Mouse (Mus musculus) heart, adult 2 months (tissue): Measurements from ENCODE around the gene 4833427G06Rik. TPM values are rescaled to one million over a fixed set of nuclear protein-coding genes. Genes with fewer than 3 reads are reported as not detected.
"Not testable (repeated sequence)": the region's sequence is repeated elsewhere in the genome, so short reads cannot be mapped to it uniquely, and the experiment has no call there.

ENCODE experiments used
- DNase-seq, 2 experiments: peaks; one replicate each; pipeline ENCODE4 v3.0.0; 2021
- H3K27ac ChIP-seq: fragments of 200-600 bp; 2 replicates; pipeline ENCODE4 v1.8.1; 2022
- H3K27me3 ChIP-seq: fragments of 200-500 bp; 2 replicates; pipeline ENCODE4 v1.6.1; 2012; ENCODE audit warnings: mild to moderate bottlenecking, low read length, inconsistent platforms, mixed read lengths; ENCODE audit not compliant: control insufficient read depth, insufficient read depth
- H3K36me3 ChIP-seq: fragments of 200-500 bp; 2 replicates; pipeline ENCODE4 v1.6.1; 2012; ENCODE audit warnings: low read length, inconsistent platforms; ENCODE audit not compliant: control insufficient read depth, insufficient read depth
- H3K4me1 ChIP-seq: fragments of 200-500 bp; 2 replicates; pipeline ENCODE4 v1.6.1; 2011; ENCODE audit warnings: low read length; ENCODE audit not compliant: control insufficient read depth, insufficient read depth
- H3K4me3 ChIP-seq: fragments of 200-600 bp; 2 replicates; pipeline ENCODE4 v1.8.1; 2022
- H3K79me2 ChIP-seq: fragments of 200-500 bp; replicated peaks from 2 replicates; pipeline ENCODE4 v1.6.1; 2012; ENCODE audit warnings: mild to moderate bottlenecking, inconsistent platforms, low read length, moderate library complexity, mixed read lengths; ENCODE audit not compliant: control insufficient read depth, insufficient read depth
- H3K9ac ChIP-seq: fragments of 200-500 bp; 2 replicates; pipeline ENCODE4 v1.6.1; 2012; ENCODE audit warnings: low read depth, mild to moderate bottlenecking, control low read depth, inconsistent platforms, low read length, mixed read lengths
- CTCF ChIP-seq: fragments of 200-600 bp; IDR thresholded peaks from 2 replicates; pipeline ENCODE4 v1.8.1; 2022; ENCODE audit warnings: antibody characterized with exemption, mild to moderate bottlenecking, moderate library complexity
- EP300 ChIP-seq: fragments of 200-500 bp; IDR thresholded peaks from 2 replicates; pipeline ENCODE4 v1.6.1; 2011; ENCODE audit warnings: low read depth, low read length, control low read depth; ENCODE audit not compliant: insufficient read depth
- POLR2A ChIP-seq: fragments of 200-500 bp; IDR thresholded peaks from 2 replicates; pipeline ENCODE4 v1.6.1; 2011; ENCODE audit warnings: mild to moderate bottlenecking, low read depth, low read length, control low read depth; ENCODE audit not compliant: insufficient read depth
- WGBS: fragments of 180-500 bp; shearing (Covaris S2); methylation state at CpG from one replicate; pipeline ENCODE4 v1.1.7; 2018; 5-methylcytosine and 5-hydroxymethylcytosine counted together
- intact Hi-C: fragments of 180-260 bp; cut with DNase I; formaldehyde crosslinking; loops from one replicate; pipeline ENCODE4 v1.15.1; 2025
- long read RNA-seq: library from polyadenylated mRNA; stranded (forward); transcript quantifications from one replicate; pipeline ENCODE4 v2.0.0, GENCODE M21; 2021
- polyA plus RNA-seq: library from polyadenylated mRNA; depleted of rRNA; stranded (reverse); fragments of >200 nt; gene quantifications from 2 replicates; pipeline ENCODE4 v1.2.3, GENCODE M21; 2012; rRNA removed
- total RNA-seq, 2 experiments: library from RNA; stranded (reverse); gene quantifications; 2 replicates each; pipeline ENCODE4 v1.2.3; 2021

4833427G06Rik gene
- total RNA-seq (not detected), polyA plus RNA-seq (0.12 TPM in 1 of 2 replicates, not detected in the other)
- long read RNA-seq = 0 reads

DNA sequence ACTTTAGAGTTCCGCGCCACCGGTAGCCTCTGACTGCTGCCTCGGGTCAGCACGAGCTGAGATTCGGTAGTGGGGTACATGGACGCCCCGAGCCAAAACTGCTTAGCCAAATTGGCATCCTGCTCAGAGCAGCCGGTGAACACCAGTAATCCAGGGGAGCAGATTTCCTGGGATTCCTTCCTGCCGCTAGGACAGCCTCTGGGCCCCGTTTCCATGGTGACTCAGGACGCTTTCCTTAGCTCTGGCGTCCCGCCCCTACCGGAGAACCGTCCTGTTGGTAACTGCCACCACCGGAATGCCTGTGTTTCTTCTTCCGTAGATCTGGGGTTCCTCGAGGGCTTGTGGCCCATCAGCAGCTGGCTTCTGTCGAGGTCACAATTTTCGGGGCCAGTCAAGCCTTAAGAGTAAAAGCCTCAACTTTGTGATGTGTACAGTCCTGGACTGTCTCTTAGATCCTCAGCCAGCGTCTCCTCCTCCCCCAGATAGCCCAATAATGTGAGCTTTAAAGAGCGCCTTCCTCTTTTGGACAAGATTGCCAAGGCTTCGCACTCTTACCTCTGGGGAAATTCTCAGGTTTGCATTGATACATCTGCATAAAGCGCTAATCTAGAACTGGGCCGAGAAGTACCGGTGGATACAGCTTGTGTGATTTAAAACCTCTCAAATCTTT is at the start of gene 4833427G06Rik:
Gene 4833427G06Rik (minus strand): TSS at position 323 of the 670 bp plus-strand sequence.
- no peaks in the 10 kb centered on the region; the same call in 1 of the 2 replicates for H3K36me3 ChIP-seq
- peaks cover 2% of the 10 kb centered on the region for H3K27me3 ChIP-seq
- no peak within 1 kb of the TSS; the same call in 1 of the 2 replicates for H3K4me3 ChIP-seq
- intact Hi-C loops = no loop called here
- H3K9ac ChIP-seq = no peak within 1 kb of the TSS
- DNase-seq = peak; percentile 36 to 41
- H3K27ac ChIP-seq = no peak within 1 kb of the TSS
- 24% methylated on average over 27 of the region's 27 CpGs for WGBS
- no peaks in the 10 kb centered on the region for H3K4me1 ChIP-seq
- no peaks in the 10 kb centered on the region for H3K79me2 ChIP-seq
- TF ChIP-seq POLR2A (no peak), CTCF (no peak), EP300 (no peak)

DNA sequence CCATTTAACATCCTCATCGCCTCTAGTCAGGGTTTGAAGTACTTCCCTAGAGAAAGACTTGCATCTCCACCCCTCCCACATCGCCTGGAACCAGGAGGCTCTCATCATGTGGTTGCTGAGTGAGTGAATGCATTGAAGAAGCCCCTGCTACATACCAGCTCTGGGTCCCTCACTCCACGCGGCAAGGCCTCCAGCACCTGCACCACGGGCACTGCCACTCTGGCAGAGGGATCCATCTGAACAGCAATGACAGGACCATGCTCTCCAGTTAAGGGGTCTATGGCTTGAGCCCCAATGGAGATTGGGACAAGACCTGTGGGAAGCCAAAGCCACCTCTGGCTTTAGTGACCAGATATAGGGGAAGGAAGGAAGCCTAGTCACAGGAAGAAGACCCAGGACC is 45.4 kb upstream of the 4833427G06Rik start:
- intact Hi-C loops = no loop called here
- TF ChIP-seq EP300 (no peak), POLR2A (no peak), CTCF (no peak)
- Histone ChIP-seq H3K27ac (no peak overlapping the region), H3K36me3 (no peaks in the 10 kb centered on the region), H3K9ac (no peak overlapping the region), H3K79me2 (no peaks in the 10 kb centered on the region), H3K4me1 (peaks cover 1% of the 10 kb centered on the region), H3K27me3 (no peaks in the 10 kb centered on the region), H3K4me3 (no peak overlapping the region)
- WGBS = 75% methylated on average over 5 of the region's 5 CpGs
- no peak for DNase-seq

DNA sequence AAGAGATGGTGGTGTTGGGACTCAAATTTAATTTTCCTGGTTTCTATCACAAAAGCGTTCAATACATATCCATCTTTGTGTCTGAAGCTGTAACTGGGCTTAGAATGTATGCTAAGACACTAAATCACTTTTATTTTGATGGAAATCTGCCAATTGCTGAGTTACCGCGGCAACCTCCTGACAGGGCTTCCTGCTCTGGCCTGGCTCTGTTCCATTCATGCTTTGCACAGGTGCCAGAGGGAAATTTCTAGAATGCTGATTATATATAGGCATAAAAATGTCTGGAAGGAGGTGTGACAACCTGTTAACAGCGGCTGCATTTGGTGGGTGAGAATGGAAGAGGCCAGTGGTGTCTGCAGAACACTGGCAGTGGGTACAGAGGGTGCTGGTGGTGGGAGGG is 44.6 kb upstream of the 4833427G06Rik start:
- 36% methylated on average over 4 of the region's 4 CpGs for WGBS
- H3K79me2 ChIP-seq = no peaks in the 10 kb centered on the region
- H3K4me3 ChIP-seq = no peak overlapping the region
- H3K27ac ChIP-seq = no peak overlapping the region
- no peak for TF ChIP-seq EP300
- TF ChIP-seq POLR2A = no peak
- TF ChIP-seq CTCF = no peak
- no peak for DNase-seq
- H3K9ac ChIP-seq = no peak overlapping the region
- no peaks in the 10 kb centered on the region for H3K36me3 ChIP-seq
- peaks cover 1% of the 10 kb centered on the region for H3K4me1 ChIP-seq
- H3K27me3 ChIP-seq = no peaks in the 10 kb centered on the region
- intact Hi-C loops = no loop called here

DNA sequence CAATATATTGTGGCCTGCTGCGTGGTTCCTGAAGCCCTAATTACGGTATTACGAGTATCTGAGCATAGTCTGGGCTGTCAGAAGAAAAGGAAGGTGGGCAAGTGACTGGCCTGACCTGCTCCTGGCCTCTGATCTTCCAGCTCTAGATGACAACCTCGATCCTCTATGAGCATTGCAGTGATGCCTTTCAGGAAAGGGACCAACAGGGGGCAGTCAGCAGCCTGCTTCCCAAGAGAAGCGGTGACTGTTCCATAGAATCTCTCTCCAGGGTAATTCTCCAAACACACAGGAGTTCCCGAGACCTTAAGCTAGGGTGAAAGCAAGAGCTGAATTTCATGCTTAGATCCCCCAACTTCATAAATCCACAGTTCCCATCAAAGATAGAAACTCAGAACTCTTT is 42.3 kb upstream of the 4833427G06Rik start:
- intact Hi-C loops = no loop called here
- Histone ChIP-seq H3K4me1 (peaks cover 1% of the 10 kb centered on the region), H3K27me3 (no peaks in the 10 kb centered on the region), H3K27ac (no peak overlapping the region), H3K36me3 (no peaks in the 10 kb centered on the region), H3K79me2 (no peaks in the 10 kb centered on the region), H3K9ac (no peak overlapping the region), H3K4me3 (no peak overlapping the region)
- 71% methylated on average over 6 of the region's 6 CpGs for WGBS
- TF ChIP-seq EP300 (no peak), CTCF (peak; percentile 10; the same call in 1 of the 2 replicates)
- DNase-seq = no peak

DNA sequence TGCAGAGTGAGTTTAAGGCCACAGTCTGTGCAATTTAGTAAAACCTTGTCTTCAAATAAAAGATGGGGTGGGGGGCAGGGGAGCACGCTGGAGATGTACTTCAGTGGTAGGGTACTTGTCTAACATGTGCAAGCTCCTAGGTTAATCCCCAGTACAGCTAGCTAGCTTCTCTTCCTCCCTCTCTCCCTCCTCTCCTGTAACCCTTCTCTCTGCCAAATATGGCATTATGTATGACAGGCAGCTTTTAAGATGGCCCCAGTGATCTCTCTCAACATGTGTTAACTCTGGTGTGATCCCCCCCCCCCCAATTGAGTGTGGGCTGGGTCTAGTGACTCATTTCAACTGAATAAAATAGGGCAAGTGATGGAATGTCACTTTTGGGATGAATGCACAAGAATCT is 41.6 kb upstream of the 4833427G06Rik start:
- WGBS = 79% methylated on average over 1 of the region's 1 CpGs
- Histone ChIP-seq H3K79me2 (no peaks in the 10 kb centered on the region), H3K27me3 (no peaks in the 10 kb centered on the region), H3K4me3 (no peak overlapping the region), H3K9ac (no peak overlapping the region), H3K4me1 (peaks cover 1% of the 10 kb centered on the region), H3K27ac (no peak overlapping the region), H3K36me3 (no peaks in the 10 kb centered on the region)
- intact Hi-C loops = no loop called here
- TF ChIP-seq CTCF (no peak), POLR2A (no peak), EP300 (no peak)
- no peak for DNase-seq

DNA sequence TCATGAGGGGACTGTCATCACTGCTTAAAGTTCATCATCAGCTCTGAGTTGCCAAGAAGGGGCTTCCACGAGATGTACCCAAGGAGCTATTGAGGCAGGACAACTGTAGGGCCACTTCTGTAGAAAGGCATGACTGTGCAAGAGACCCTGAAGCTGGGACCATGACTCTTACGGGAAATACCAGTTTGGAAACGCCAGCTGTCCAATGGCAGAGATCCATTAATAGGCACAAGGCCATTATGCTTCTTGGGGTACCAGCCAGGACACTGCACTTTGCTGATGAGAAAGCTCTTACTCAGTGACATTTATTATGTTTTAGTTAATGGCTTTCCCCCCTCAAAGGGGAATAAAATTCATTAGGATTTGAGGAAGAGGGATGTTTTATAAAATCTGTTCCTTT is 38.8 kb upstream of the 4833427G06Rik start:
- no peaks in the 10 kb centered on the region for H3K79me2 ChIP-seq
- DNase-seq = no peak
- H3K4me1 ChIP-seq = no peaks in the 10 kb centered on the region
- intact Hi-C loops = no loop called here
- TF ChIP-seq EP300 = no peak
- no peak for TF ChIP-seq CTCF
- no peak for TF ChIP-seq POLR2A
- no peak overlapping the region for H3K4me3 ChIP-seq
- H3K27ac ChIP-seq = no peak overlapping the region
- H3K9ac ChIP-seq = no peak overlapping the region
- 76% methylated on average over 3 of the region's 3 CpGs for WGBS
- H3K27me3 ChIP-seq = no peaks in the 10 kb centered on the region
- H3K36me3 ChIP-seq = no peaks in the 10 kb centered on the region

DNA sequence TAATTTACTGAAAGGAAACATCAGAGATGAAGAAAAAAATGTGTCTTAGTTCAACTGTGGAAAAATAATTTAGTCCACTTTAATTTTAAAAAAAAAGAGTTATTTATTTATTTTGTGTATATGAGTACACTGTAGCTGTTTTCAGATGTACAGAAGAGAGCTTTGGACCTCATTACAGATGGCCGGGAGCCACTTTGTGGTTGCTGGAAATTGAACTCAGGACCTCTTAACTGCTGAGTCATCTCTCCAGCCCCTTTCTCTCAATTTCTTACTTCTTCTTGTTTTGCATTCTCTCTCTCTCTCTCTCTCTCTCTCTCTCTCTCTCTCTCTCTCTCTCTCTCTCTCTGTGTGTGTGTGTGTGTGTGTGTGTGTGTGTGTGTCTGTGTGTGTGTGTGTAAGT is 37.5 kb upstream of the 4833427G06Rik start:
- intact Hi-C loops, DNase-seq, H3K79me2 ChIP-seq, H3K4me1 ChIP-seq, H3K27ac ChIP-seq, H3K27me3 ChIP-seq, H3K9ac ChIP-seq, H3K36me3 ChIP-seq, H3K4me3 ChIP-seq: not testable (repeated sequence)
- 86% methylated on average over 1 of the region's 1 CpGs for WGBS
